21 mouse cellular contexts compared by ENCODE assay signal in the genomic region with DNA sequence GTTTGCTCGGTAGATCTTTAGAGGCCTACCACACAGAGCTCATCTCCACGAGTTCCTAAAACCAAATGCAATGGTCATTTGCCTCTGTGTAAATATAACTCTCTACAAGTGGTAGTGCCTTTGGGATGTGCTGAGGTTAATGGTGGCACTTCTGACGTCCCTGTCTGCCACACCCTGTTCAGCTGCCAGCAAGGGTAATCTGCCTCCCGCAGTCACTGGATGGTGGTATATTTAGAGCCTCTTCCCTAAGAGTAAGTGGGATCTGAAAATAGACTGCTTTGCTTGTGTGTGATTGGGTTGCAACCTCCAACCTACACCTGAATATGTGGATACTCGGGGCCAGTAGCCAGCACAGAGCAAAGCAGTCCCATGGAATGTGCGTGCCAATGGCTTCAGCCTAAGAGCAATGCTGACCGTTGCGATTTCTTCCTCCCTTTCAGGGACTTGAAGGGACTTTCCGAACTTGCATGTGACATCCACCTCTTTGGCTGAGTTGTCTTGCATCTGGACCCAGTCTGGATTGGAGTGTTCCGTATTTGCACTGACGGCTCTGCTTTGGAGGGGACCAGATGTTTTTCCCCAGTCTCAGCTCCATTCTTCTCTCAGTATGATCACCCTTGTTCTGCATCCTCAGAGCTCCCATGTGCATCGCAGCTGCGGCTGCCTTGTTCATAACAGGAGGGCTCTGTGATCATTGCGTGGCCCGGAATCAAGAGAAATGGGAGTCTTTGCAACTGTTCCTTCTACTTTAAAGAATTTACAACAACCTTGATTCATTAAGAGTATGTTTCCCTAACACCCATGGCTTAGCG. TPM values are rescaled to one million over a fixed set of nuclear protein-coding genes. Genes with fewer than 3 reads are reported as not detected.
DNase-seq lines count a peak whose midpoint lies in the region; ATAC-seq and TF ChIP-seq lines count a peak whose summit lies in the region.
"Had no signal": no experiment of that assay in that cellular context is flagged by ENCODE, and none has a peak within 500 bp of the region (broad histone marks: within the 10 kb centered on the region; RNA-seq: fewer than 3 reads in every experiment).

No protein-coding gene starts in this region.

- H3K9ac ChIP-seq in CH12.LX (ENCODE audit: insufficient read depth, low read depth), result no peak overlapping the region
- H3K9ac ChIP-seq in heart, embryonic 16.5 days (ENCODE audit: low read length), result no peak overlapping the region
- H3K9ac ChIP-seq: hindbrain, embryonic 12.5 days had no signal

- WGBS in heart, embryonic 16.5 days, result 72% methylated on average over 16 of the region's 16 CpGs

- H3K79me2 ChIP-seq in CH12.LX (replicated peaks; ENCODE audit: control insufficient read depth, extremely low read depth, insufficient read depth, poor library complexity, severe bottlenecking), result no peaks in the 10 kb centered on the region

- no peak for TF ChIP-seq CTCF in CH12.LX (conservative IDR thresholded peaks at IDR 0.05 in 1 of 2, IDR thresholded peaks at IDR 0.05 in 1 of 2; ENCODE audit: low read depth in 2 of 2, low read length in 2 of 2)

- H3K4me1 ChIP-seq in CH12.LX (ENCODE audit: control insufficient read depth in 1 of 2, insufficient read depth in 2 of 2), result peaks cover 0 to 23% of the 10 kb centered on the region in 2 experiments; a peak in 2 of 4 replicates
- H3K4me1 ChIP-seq in heart, embryonic 16.5 days (ENCODE audit: control insufficient read depth, insufficient read depth, low read length), result peaks cover 6% of the 10 kb centered on the region; the same call in 1 of the 2 replicates

- no peak for TF ChIP-seq RAD21 in CH12.LX (IDR thresholded peaks at IDR 0.05; ENCODE audit: low read depth, low read length)

- dilution Hi-C loops in CH12.LX (cut with MboI; ENCODE audit: extremely low pct_ligation_motif_present, extremely low pct_unique_long_range_greater_than_20kb, low sequenced_read_pairs), result no loop called here

- in situ Hi-C loops in CH12.LX (cut with MboI; ENCODE audit: low pct_ligation_motif_present, low pct_unique_long_range_greater_than_20kb, low sequenced_read_pairs), result no loop called here

- no peak for DNase-seq in frontal cortex, postnatal 25 days (ENCODE audit: low spot score in 2 of 2)
- peak; percentile 7 for DNase-seq in heart, adult 8-10 months (ENCODE audit: low spot score)
- no peak for DNase-seq in heart, postnatal 36 days
- peak; percentile 45 for DNase-seq in CH12.LX (ENCODE audit: extremely low read depth)
- no peak for DNase-seq in urinary bladder, postnatal 10 days (ENCODE audit: low spot score)
- DNase-seq in right cerebral cortex, postnatal 14 days, result no peak
- DNase-seq: adrenal gland, postnatal 36 days; cerebellum, adult 18-20 months; cerebellum, postnatal 36 days; gastrocnemius, postnatal 36 days; kidney, adult 8-10 months; kidney, postnatal 14 days; lung, adult 2 months had no signal

- no peak for TF ChIP-seq EP300 in CH12.LX (IDR thresholded peaks at IDR 0.05; ENCODE audit: low read length)

- no peaks in the 10 kb centered on the region for H3K27me3 ChIP-seq in CH12.LX (replicated peaks)
- H3K27me3 ChIP-seq in heart, embryonic 16.5 days (ENCODE audit: control insufficient read depth, insufficient read depth, low read length), result no peaks in the 10 kb centered on the region
- H3K27me3 ChIP-seq: hindbrain, embryonic 12.5 days had no signal

- H3K4me2 ChIP-seq in CH12.LX (ENCODE audit: insufficient read depth, low read depth, poor library complexity, severe bottlenecking), result no peak overlapping the region
- H3K4me2 ChIP-seq in heart, embryonic 16.5 days (ENCODE audit: low read depth, low read length), result no peak overlapping the region; the same call in 1 of the 2 replicates
- H3K4me2 ChIP-seq: hindbrain, embryonic 12.5 days had no signal

- H3K9me3 ChIP-seq in CH12.LX (replicated peaks; ENCODE audit: low read length), result no peaks in the 10 kb centered on the region
- no peaks in the 10 kb centered on the region for H3K9me3 ChIP-seq in heart, embryonic 16.5 days (replicated peaks; ENCODE audit: control insufficient read depth, low read length)
- H3K9me3 ChIP-seq: hindbrain, embryonic 12.5 days; midbrain, embryonic 10.5 days had no signal

- no peak overlapping the region for H3K27ac ChIP-seq in CH12.LX (ENCODE audit: insufficient read depth, low read depth)
- peak overlapping the region; percentile 39 for H3K27ac ChIP-seq in heart, embryonic 16.5 days (ENCODE audit: low read length)
- H3K27ac ChIP-seq: hindbrain, embryonic 12.5 days; layer of hippocampus, adult 2 months; macrophage; midbrain, embryonic 10.5 days; stomach, postnatal 0 days had no signal

- intact Hi-C loops in heart, postnatal 36 days (cut with DNase I), result no loop called here

- no peak for TF ChIP-seq POLR2A in CH12.LX (IDR thresholded peaks at IDR 0.05; ENCODE audit: low read depth, low read length)

- ATAC-seq in frontal cortex, adult (ENCODE audit: low TSS enrichment), result peak; percentile 67; the same call in 1 of the 2 replicates
- ATAC-seq in heart, embryonic 16.5 days (replicated peaks; ENCODE audit: extremely low read depth, insufficient read depth, low FRiP score), result peak; percentile 82
- ATAC-seq: forebrain, embryonic 16.5 days had no signal

- no peaks in the 10 kb centered on the region for H3K36me3 ChIP-seq in CH12.LX (replicated peaks in 1 of 2; ENCODE audit: control insufficient read depth in 1 of 2, insufficient read depth in 1 of 2, low read length in 1 of 2)
- no peaks in the 10 kb centered on the region for H3K36me3 ChIP-seq in heart, embryonic 16.5 days (ENCODE audit: control insufficient read depth, insufficient read depth)
- H3K36me3 ChIP-seq: hindbrain, embryonic 12.5 days; midbrain, embryonic 10.5 days had no signal

- H3K4me3 ChIP-seq in CH12.LX (replicated peaks in 1 of 3; ENCODE audit: low read depth in 2 of 3, low read length in 2 of 3, poor library complexity in 1 of 3), result no peak overlapping the region
- no peak overlapping the region for H3K4me3 ChIP-seq in heart, embryonic 16.5 days (ENCODE audit: low read length)
- H3K4me3 ChIP-seq: hindbrain, embryonic 12.5 days; layer of hippocampus, adult 2 months; midbrain, embryonic 10.5 days had no signal

TF ChIP-seq in CH12.LX, 34 proteins besides CTCF, POLR2A, EP300 and RAD21:
- no peak for TF ChIP-seq CHD2 (IDR thresholded peaks at IDR 0.05; ENCODE audit: low read length)
- TF ChIP-seq JUND (conservative IDR thresholded peaks at IDR 0.05; ENCODE audit: low read depth, low read length), result no peak
- TF ChIP-seq SMC3 (IDR thresholded peaks at IDR 0.05; ENCODE audit: low read depth, low read length), result no peak
- no peak for TF ChIP-seq BHLHE40 (IDR thresholded peaks at IDR 0.05; ENCODE audit: low read depth, low read length)
- no peak for TF ChIP-seq NRF1 (IDR thresholded peaks at IDR 0.05; ENCODE audit: low read depth, low read length)
- no peak for TF ChIP-seq MXI1 (IDR thresholded peaks at IDR 0.05; ENCODE audit: low read depth, low read length)
- no peak for TF ChIP-seq E2F4 (IDR thresholded peaks at IDR 0.05; ENCODE audit: insufficient replicate concordance, low read depth, low read length)
- TF ChIP-seq ZMIZ1 (IDR thresholded peaks at IDR 0.05; ENCODE audit: low read depth, low read length), result no peak
- no peak for TF ChIP-seq MAZ (IDR thresholded peaks at IDR 0.05; ENCODE audit: low read depth, low read length)
- no peak for TF ChIP-seq UBTF (IDR thresholded peaks at IDR 0.05; ENCODE audit: low read depth, low read length)
- no peak for TF ChIP-seq KAT2A (IDR thresholded peaks at IDR 0.05; ENCODE audit: insufficient replicate concordance, low read length)
- no peak for TF ChIP-seq ZC3H11A (IDR thresholded peaks at IDR 0.05; ENCODE audit: low read depth, low read length)
- TF ChIP-seq NELFE (IDR thresholded peaks at IDR 0.05; ENCODE audit: low read depth, low read length), result no peak
- TF ChIP-seq SIN3A (IDR thresholded peaks at IDR 0.05; ENCODE audit: low read length), result no peak
- TF ChIP-seq MYC (IDR thresholded peaks at IDR 0.05; ENCODE audit: low read depth, low read length), result no peak
- no peak for TF ChIP-seq JUN (IDR thresholded peaks at IDR 0.05; ENCODE audit: insufficient read depth, low read depth, low read length)
- TF ChIP-seq TBP (conservative IDR thresholded peaks at IDR 0.05; ENCODE audit: low read depth, low read length), result no peak
- TF ChIP-seq USF2 (conservative IDR thresholded peaks at IDR 0.05; ENCODE audit: low read depth, low read length), result no peak
- no peak for TF ChIP-seq ZNF384 (IDR thresholded peaks at IDR 0.05; ENCODE audit: low read depth, low read length)
- no peak for TF ChIP-seq MEF2A (IDR thresholded peaks at IDR 0.05; ENCODE audit: borderline replicate concordance, low read depth, low read length)

RNA-seq across cellular contexts. Expression of a gene that starts 9.2 kb away (rescaled TPM):
- 10 to 100 TPM; 62.7 to 85.3 (median 66.2) TPM for total RNA-seq in heart, adult 8-10 months (2022)
- 10 to 100 TPM; 55.0 to 69.1 TPM for total RNA-seq in heart, postnatal 36 days (2021)
- not detected in 2 replicates for total RNA-seq in CH12.LX (2012; rRNA removed)
- not detected in 2 replicates for total RNA-seq in CH12.LX (2014; rRNA removed)
- polyA plus RNA-seq in CH12.LX (2012; ENCODE audit: insufficient read length, low read depth), result not detected in 2 replicates
- polyA plus RNA-seq in heart, embryonic 16.5 days (2015; fragmentation: Nextera tagmentation; extraction: Ambion mirVana), result 1.3 and 1.5 TPM in 2 replicates
- polyA plus RNA-seq: macrophage had no signal

Comparison
In these comparisons a context has a peak if more than half of its experiments do, and no peak if none do; other contexts are left out.
1. DNase-seq: peak in heart, adult 8-10 months (single experiment) and CH12.LX (single experiment); none in frontal cortex, postnatal 25 days (0 of 2), heart, postnatal 36 days (0 of 2), urinary bladder, postnatal 10 days (single experiment) and right cerebral cortex, postnatal 14 days (single experiment).
2. RNA of a gene that starts 9.2 kb away (total RNA-seq): 55.0 to 69.1 TPM in heart, postnatal 36 days and 62.7 to 85.3 TPM in heart, adult 8-10 months; not detected in CH12.LX; every median in the first group is over 10 times any median in the second.